Mouse (Mus musculus) spleen, adult 12 weeks (tissue): ENCODE results near the gene Phf13.

ENCODE experiments used
- DNase-seq: peaks from one replicate; pipeline ENCODE4 v3.0.0; 2022; ENCODE audit warnings: low spot score

Gene Phf13

GRCm38 (mm10) chr4:151992091-151992490, 4.0 kb downstream of the Phf13 start:
- no peak for DNase-seq

- DNase-seq, result no peak
Measured at GRCm38 (mm10) chr4:151989110-151989488, 7.0 kb downstream of the Phf13 start.

- DNase-seq, result peak; percentile 42
Measured at GRCm38 (mm10) chr4:151988342-151989109, 7.5 kb downstream of the Phf13 start, which contains the start of gene Thap3. Gene Thap3 (minus strand): TSS chr4:151988997.

GRCm38 (mm10) chr4:151988014-151988341, 8.1 kb downstream of the Phf13 start:
- DNase-seq, result no peak

- DNase-seq, result no peak
Measured at GRCm38 (mm10) chr4:151986650-151987049, 9.4 kb downstream of the Phf13 start.

GRCm38 (mm10) chr4:151985886-151986285, 10.2 kb downstream of the Phf13 start:
- no peak for DNase-seq

- DNase-seq, result no peak
Measured at GRCm38 (mm10) chr4:151983560-151983959, 12.5 kb downstream of the Phf13 start.

GRCm38 (mm10) chr4:151983043-151983442, 13.0 kb downstream of the Phf13 start:
- no peak for DNase-seq

- DNase-seq, result peak; percentile 59
Measured at GRCm38 (mm10) chr4:151981363-151981762, 14.7 kb downstream of the Phf13 start.

- no peak for DNase-seq
Measured at GRCm38 (mm10) chr4:151980699-151981098, 15.4 kb downstream of the Phf13 start.

- peak; percentile 78 for DNase-seq
Measured at GRCm38 (mm10) chr4:151977748-151978147, 18.3 kb downstream of the Phf13 start.

GRCm38 (mm10) chr4:151975441-151975840, 20.6 kb downstream of the Phf13 start:
- DNase-seq, result peak; percentile 63

GRCm38 (mm10) chr4:151972221-151972967, 23.7 kb downstream of the Phf13 start:
- DNase-seq, result no peak

- no peak for DNase-seq
Measured at GRCm38 (mm10) chr4:151968204-151968921, 27.7 kb downstream of the Phf13 start.

- DNase-seq, result no peak
Measured at GRCm38 (mm10) chr4:151962817-151963216, 33.2 kb downstream of the Phf13 start.

GRCm38 (mm10) chr4:151960513-151960854, 35.6 kb downstream of the Phf13 start:
- peak; percentile 74 for DNase-seq

- DNase-seq, result no peak
Measured at GRCm38 (mm10) chr4:151959849-151960512, 36.1 kb downstream of the Phf13 start.

GRCm38 (mm10) chr4:151957584-151958315, 38.3 kb downstream of the Phf13 start:
- peak; percentile 42 for DNase-seq

GRCm38 (mm10) chr4:151955791-151956190, 40.3 kb downstream of the Phf13 start:
- DNase-seq, result no peak

- no peak for DNase-seq
Measured at GRCm38 (mm10) chr4:151953209-151953608, 42.8 kb downstream of the Phf13 start.
